Mouse (Mus musculus) kidney, adult 18-20 months (tissue): ENCODE data around the gene Iqck.

Source experiments
- DNase-seq: peaks from one replicate; pipeline ENCODE4 v3.0.0; 2021

Gene Iqck

GRCm38 (mm10) chr7:118914561-118915165 lies 59.1 kb downstream of the Iqck start:
- DNase-seq = no peak

GRCm38 (mm10) chr7:118919261-118920006 lies 63.9 kb downstream of the Iqck start:
- no peak for DNase-seq

- DNase-seq = no peak
Measured at GRCm38 (mm10) chr7:118922441-118923202, 67.1 kb downstream of the Iqck start.

GRCm38 (mm10) chr7:118925547-118925946 lies 70.0 kb downstream of the Iqck start:
- no peak for DNase-seq

DNA sequence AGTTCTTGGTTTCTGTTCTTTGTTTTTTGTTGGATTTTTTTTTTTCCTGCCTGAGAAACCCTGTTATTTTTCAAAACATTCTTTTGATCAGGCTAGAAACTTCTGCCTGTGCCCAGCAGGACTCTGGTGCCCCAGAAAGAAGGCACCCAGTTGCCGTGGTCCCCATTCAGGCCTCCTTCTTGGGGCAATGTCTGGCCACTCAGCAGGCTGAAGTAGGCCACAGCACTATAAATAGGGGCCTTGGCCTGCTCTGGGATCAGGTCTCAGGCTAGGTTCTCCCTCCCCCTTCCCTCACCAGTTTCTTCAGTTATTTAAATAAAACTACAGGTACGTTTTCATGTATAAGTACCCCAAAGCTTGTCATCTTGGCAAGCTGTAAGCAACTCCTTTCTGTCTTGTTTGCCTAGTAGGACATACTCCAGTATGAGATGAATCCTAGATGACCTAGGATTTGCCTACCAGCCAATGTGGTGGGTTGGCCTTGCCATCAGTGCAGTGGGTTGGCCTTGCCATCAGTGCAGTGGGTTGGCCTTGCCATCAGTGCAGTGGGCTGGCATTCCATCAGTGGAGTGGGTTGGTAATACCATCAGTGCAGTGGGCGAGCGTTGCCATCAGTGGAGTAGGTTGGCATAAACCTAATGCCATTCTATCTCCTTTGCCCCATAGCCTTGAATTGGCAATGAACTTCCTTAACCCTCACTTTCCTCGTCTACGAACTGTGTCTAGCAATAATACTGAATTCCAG lies 71.1 kb downstream of the Iqck start:
- no peak for DNase-seq

GRCm38 (mm10) chr7:118927279-118927678 lies 71.7 kb downstream of the Iqck start:
- DNase-seq = no peak

DNA sequence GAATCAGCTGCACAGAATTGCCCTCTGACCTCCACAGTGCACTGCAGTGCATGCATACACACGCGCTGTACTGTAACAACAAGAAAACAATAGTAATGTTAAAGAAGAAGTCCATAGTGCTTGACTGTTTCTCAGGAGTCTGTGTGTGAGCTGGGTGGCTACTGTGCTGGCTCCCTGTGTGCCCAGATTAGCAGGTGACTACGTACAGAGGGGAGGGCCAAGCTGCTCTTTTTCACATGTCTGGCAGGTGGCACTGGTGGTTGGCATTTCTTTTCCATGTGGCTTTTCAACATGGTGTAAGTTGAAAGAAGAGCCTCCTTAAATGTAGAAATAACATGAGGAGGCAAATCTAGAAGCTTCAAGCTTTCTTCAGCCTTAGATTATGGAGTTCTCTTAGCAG lies 72.8 kb downstream of the Iqck start:
- no peak for DNase-seq

DNA sequence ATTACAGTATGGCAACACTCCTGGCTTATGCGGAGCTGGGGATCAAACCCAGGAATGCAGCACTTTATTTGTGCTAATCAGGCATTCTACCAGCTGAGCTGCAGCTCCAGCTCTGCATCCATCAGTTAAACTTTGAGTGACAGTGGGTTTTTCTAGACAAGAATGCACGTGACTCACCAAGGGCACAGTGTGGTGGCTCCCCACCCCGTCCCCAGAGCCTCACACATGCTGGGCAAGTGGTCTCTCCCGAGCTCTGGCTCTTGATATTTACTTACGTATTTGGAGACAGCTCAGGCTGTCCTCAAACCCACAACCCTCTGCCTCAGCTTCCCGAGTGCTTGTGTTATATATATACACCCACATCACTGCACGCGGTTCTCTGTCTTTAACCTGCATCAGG lies 73.4 kb downstream of the Iqck start:
- no peak for DNase-seq

DNA sequence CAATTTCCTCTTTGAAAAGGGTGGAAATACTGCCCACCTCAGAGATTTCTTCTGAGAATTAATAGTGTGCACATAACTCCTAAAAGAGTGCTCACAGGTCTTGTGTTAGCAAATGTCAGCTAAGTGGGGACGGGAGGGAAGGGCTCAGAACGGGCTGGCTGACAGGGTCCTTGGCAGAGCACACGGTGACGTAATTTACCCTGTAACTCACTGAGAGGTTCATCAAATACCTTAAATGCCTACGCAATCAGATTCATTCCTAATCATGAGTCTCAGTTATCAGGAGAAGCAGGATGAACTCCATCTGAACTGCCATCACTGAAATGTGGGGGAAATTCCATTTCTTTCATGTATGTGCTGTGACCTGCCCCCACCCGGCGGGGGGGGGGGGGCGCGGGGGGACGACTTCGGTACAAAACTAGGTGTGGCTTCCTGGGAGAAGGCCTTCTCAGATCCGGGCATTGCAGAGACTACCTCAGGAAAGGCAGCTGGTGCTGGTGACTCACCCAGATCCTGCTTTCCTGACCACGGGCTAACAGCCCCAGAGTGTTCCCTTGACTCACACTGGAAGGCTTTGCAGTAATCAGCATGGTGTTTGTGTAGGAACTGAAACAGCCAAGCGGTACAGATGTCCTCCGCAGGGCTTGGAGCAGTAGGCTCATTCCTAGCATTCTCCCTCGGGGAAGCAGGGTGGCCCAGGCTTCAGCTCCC lies 74.2 kb downstream of the Iqck start:
- no peak for DNase-seq

DNA sequence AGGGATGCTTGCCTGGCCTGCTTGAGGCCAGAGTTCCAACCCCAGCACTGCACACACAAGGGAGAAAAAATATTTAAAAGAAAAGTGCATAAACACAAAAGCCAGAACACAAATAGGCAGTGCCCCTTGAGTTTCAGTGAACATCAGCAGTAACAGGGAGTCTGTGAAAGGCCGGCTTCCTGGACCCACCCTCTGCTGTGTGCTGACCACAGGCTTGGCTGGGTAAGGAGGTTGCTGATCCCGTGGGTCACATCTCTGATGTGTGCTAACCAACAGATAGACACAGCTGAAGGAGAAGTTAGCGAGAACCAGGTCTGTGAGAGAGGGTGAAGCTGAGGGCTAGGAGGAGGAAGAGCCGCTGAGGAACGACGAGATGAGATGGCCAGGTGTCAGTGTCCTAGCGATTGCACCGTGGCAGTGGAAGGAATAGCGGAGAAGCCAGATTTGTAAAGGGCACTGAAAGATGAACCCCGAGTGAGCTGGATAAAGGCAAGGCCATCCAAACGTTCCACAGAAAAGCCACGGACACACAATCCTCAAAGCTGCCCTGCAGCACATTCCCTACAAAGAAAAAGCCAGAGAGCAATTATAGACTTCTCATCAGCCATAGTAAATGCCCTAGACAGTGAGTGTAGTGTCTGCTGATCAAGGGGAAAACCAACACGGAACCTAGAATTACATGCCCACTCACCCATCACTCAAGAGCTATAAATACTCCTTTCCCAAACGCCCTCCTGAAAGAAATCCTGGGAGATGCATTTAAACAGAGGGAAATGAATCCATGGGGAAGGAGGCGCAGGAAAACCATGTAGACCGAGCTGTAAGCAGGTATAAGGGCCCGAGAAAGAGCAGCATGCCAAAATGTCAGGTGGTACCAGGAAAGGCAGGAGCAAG lies 76.2 kb downstream of the Iqck start:
- DNase-seq = no peak

GRCm38 (mm10) chr7:118935306-118935705 lies 79.8 kb downstream of the Iqck start:
- DNase-seq = no peak

DNA sequence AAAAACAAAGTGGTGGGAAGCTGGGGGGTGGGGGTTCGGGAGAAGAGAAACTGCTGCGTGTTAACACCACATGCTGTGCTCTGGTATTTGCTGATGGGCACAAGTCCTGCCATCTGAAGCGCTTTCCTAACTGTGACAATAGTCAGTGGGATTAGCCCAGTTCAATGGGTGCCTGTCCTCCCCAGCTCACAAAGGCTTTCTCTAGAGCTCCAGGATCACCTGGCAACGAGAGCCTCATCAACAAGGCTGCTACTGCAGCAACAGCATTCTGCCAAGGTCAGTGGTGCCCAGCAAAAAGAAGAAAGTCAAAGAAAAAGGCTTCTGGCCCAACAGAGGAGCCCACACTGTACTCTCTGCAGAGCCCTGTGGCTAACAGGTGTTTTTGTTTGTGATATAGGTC lies 81.3 kb downstream of the Iqck start:
- no peak for DNase-seq

GRCm38 (mm10) chr7:118937469-118938387 lies 82.2 kb downstream of the Iqck start:
- DNase-seq = no peak

GRCm38 (mm10) chr7:118942297-118942696 lies 86.7 kb downstream of the Iqck start:
- no peak for DNase-seq

- DNase-seq = no peak
Measured at GRCm38 (mm10) chr7:118943170-118943569, 87.6 kb downstream of the Iqck start.

- DNase-seq = no peak
Measured at GRCm38 (mm10) chr7:118944884-118945283, 89.3 kb downstream of the Iqck start.

DNA sequence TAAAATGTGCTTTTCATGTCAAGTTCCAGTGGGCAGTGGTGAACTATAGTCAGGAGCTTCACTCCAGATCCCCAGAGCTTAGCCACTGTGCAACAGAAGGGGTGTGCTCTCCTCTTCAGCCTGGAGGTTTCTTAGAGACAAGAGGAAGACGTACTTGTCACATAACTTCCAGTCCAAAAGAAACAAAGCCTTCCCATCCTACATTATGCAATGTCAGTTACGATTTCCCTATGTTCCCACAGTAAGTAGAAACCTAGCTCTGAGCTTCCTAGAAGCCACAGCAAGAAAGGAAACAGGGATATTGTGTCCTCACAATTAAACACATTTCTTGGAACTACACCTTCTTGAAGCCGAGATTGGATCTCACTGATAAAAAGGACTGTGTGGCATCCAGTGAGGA lies 91.7 kb downstream of the Iqck start:
- DNase-seq = no peak

DNA sequence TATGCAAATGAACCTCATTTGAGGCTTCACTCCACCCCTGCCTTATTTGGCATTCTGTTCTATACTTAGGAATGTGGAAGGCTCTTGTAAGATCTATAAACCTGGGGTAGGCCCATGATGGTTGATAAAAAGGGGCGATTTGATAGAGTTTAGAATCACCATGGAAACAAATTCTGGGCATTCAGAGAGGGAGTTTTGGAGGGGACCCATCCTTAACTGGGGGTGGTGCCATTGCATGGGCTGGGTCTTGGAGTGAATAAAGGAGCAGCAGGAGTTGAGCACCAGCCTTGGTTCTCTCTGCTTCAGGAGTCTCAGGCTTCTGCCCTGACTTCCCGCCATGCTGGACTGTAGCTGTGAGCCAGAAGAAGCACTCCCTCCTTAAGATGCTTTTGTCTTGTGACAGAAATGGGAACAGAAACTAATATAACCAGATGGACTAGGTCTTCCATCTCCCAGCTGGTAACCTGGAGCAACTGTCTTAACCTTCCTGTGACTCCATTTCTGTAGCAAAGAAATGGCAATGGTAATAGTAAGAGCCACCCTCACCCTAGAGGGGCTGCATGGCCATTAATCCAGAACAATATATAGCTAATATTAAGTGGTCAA lies 93.2 kb downstream of the Iqck start:
- no peak for DNase-seq

GRCm38 (mm10) chr7:118949749-118950148 lies 94.2 kb downstream of the Iqck start:
- DNase-seq = no peak
